Mouse (Mus musculus) liver, adult 2 months (tissue): Measurements from ENCODE around the gene Scamp2. TPM values are rescaled to one million over a fixed set of nuclear protein-coding genes. Genes with fewer than 3 reads are reported as not detected.

Experiments used
- DNase-seq: peaks from one replicate; pipeline ENCODE4 v3.0.0-alpha.2; 2011; ENCODE audit warnings: low read depth, low spot score; ENCODE audit errors: extremely low read depth
- H3K27ac ChIP-seq: fragments of 200-500 bp; replicated peaks from 2 replicates; pipeline ENCODE4 v1.5.1; 2012; ENCODE audit warnings: low read depth, mild to moderate bottlenecking, control low read depth, inconsistent platforms, low read length; ENCODE audit not compliant: insufficient read depth
- H3K27me3 ChIP-seq: fragments of 200-500 bp; 2 replicates; pipeline ENCODE4 v1.6.1; 2012; ENCODE audit warnings: mild to moderate bottlenecking, moderate library complexity, low read length, inconsistent platforms; ENCODE audit not compliant: control insufficient read depth, insufficient read depth
- H3K36me3 ChIP-seq: fragments of 200-500 bp; 2 replicates; pipeline ENCODE4 v1.6.1; 2012; ENCODE audit warnings: low read length, inconsistent platforms; ENCODE audit not compliant: control insufficient read depth, insufficient read depth
- H3K4me1 ChIP-seq: fragments of 200-500 bp; 2 replicates; pipeline ENCODE4 v1.6.1; 2011; ENCODE audit warnings: low read length; ENCODE audit not compliant: control insufficient read depth, insufficient read depth
- H3K4me3 ChIP-seq: fragments of 200-500 bp; 2 replicates; pipeline ENCODE4 v1.5.1; 2011; ENCODE audit warnings: low read depth, mild to moderate bottlenecking, control low read depth, low read length, moderate library complexity; ENCODE audit not compliant: insufficient read depth
- H3K79me2 ChIP-seq: fragments of 200-500 bp; 2 replicates; pipeline ENCODE4 v1.6.1; 2012; ENCODE audit warnings: inconsistent platforms, mild to moderate bottlenecking, low read length, moderate library complexity; ENCODE audit not compliant: control insufficient read depth, insufficient read depth
- H3K9ac ChIP-seq: fragments of 200-500 bp; 2 replicates; pipeline ENCODE4 v1.6.1; 2012; ENCODE audit warnings: low read depth, mild to moderate bottlenecking, control low read depth, inconsistent platforms, low read length
- CTCF ChIP-seq: fragments of 200-500 bp; IDR thresholded peaks from 2 replicates; pipeline ENCODE4 v1.5.1; 2011; ENCODE audit warnings: low read depth, low read length, control low read depth
- POLR2A ChIP-seq: fragments of 200-500 bp; IDR thresholded peaks from 2 replicates; pipeline ENCODE4 v1.6.1; 2011; ENCODE audit warnings: low read length, control low read depth; ENCODE audit not compliant: insufficient read depth; ENCODE audit errors: extremely low read depth
- WGBS: fragments of 180-500 bp; shearing (Covaris S2); methylation state at CpG from one replicate; pipeline ENCODE4 v1.1.7; 2018; 5-methylcytosine and 5-hydroxymethylcytosine counted together
- polyA plus RNA-seq: library from polyadenylated mRNA; depleted of rRNA; stranded (reverse); fragments of >200 nt; gene quantifications from 2 replicates; pipeline ENCODE4 v1.2.3, GENCODE M21; 2012
- total RNA-seq: library from RNA; depleted of rRNA; stranded (reverse); fragments of >200 nt; gene quantifications from 2 replicates; pipeline ENCODE4 v1.2.3, GENCODE M21; 2014

Scamp2 gene
- total and polyA plus RNA-seq, 2 experiments, result 10.5 to 32.6 TPM

- no peak overlapping the region for H3K9ac ChIP-seq
- TF ChIP-seq POLR2A (no peak), CTCF (no peak)
- no peak for DNase-seq
- WGBS, result 87% methylated on average over 15 of the region's 15 CpGs
- no peak overlapping the region for H3K4me3 ChIP-seq
- H3K4me1 ChIP-seq, result peaks cover 5% of the 10 kb centered on the region
- no peaks in the 10 kb centered on the region for H3K27me3 ChIP-seq
- H3K36me3 ChIP-seq, result peaks cover 15% of the 10 kb centered on the region; the same call in 1 of the 2 replicates
- no peak overlapping the region for H3K27ac ChIP-seq
- H3K79me2 ChIP-seq, result no peaks in the 10 kb centered on the region
Observed at GRCm38 (mm10) chr9:57625674-57626500, 65.1 kb downstream of the Scamp2 start.

GRCm38 (mm10) chr9:57627191-57627590 is 66.4 kb downstream of the Scamp2 start:
- H3K9ac ChIP-seq, result no peak overlapping the region
- no peak overlapping the region for H3K27ac ChIP-seq
- 90% methylated on average over 17 of the region's 17 CpGs for WGBS
- peaks cover 5% of the 10 kb centered on the region for H3K4me1 ChIP-seq
- no peak overlapping the region for H3K4me3 ChIP-seq
- no peak for DNase-seq
- no peaks in the 10 kb centered on the region for H3K79me2 ChIP-seq
- no peak for TF ChIP-seq POLR2A
- no peak for TF ChIP-seq CTCF
- H3K36me3 ChIP-seq, result peaks cover 15% of the 10 kb centered on the region; the same call in 1 of the 2 replicates
- no peaks in the 10 kb centered on the region for H3K27me3 ChIP-seq

- H3K4me1 ChIP-seq, result peaks cover 5% of the 10 kb centered on the region
- no peak for TF ChIP-seq CTCF
- H3K27ac ChIP-seq, result no peak overlapping the region
- no peaks in the 10 kb centered on the region for H3K79me2 ChIP-seq
- no peak overlapping the region for H3K9ac ChIP-seq
- 91% methylated on average over 11 of the region's 11 CpGs for WGBS
- no peak for DNase-seq
- H3K4me3 ChIP-seq, result no peak overlapping the region
- H3K27me3 ChIP-seq, result no peaks in the 10 kb centered on the region
- peaks cover 15% of the 10 kb centered on the region; the same call in 1 of the 2 replicates for H3K36me3 ChIP-seq
Observed at GRCm38 (mm10) chr9:57627892-57628291, 67.1 kb downstream of the Scamp2 start.

- TF ChIP-seq POLR2A (no peak), CTCF (no peak)
- Histone ChIP-seq H3K4me3 (no peak overlapping the region), H3K36me3 (peaks cover 15% of the 10 kb centered on the region; the same call in 1 of the 2 replicates), H3K4me1 (peaks cover 5% of the 10 kb centered on the region), H3K9ac (no peak overlapping the region), H3K79me2 (peaks cover 7% of the 10 kb centered on the region; the same call in 1 of the 2 replicates), H3K27me3 (no peaks in the 10 kb centered on the region), H3K27ac (no peak overlapping the region)
- no peak for DNase-seq
- WGBS, result 84% methylated on average over 12 of the region's 12 CpGs
Observed at GRCm38 (mm10) chr9:57628717-57629116, 68.0 kb downstream of the Scamp2 start.

GRCm38 (mm10) chr9:57629118-57629874 is 68.6 kb downstream of the Scamp2 start:
- Histone ChIP-seq H3K27me3 (no peaks in the 10 kb centered on the region), H3K9ac (no peak overlapping the region), H3K4me1 (peaks cover 7% of the 10 kb centered on the region), H3K4me3 (no peak overlapping the region), H3K79me2 (peaks cover 11% of the 10 kb centered on the region; the same call in 1 of the 2 replicates), H3K36me3 (peaks cover 15% of the 10 kb centered on the region; the same call in 1 of the 2 replicates), H3K27ac (no peak overlapping the region)
- WGBS, result 46% methylated on average over 14 of the region's 14 CpGs
- TF ChIP-seq POLR2A, result no peak
- TF ChIP-seq CTCF, result peak; percentile 99
- DNase-seq, result no peak
